Mouse (Mus musculus): ENCODE results near the gene Tlr2. TPM values are rescaled to one million over a fixed set of nuclear protein-coding genes. Genes with fewer than 3 reads are reported as not detected.

The Tlr2 gene
- polyA plus RNA-seq, 1 experiment = 4.6 TPM

DNA sequence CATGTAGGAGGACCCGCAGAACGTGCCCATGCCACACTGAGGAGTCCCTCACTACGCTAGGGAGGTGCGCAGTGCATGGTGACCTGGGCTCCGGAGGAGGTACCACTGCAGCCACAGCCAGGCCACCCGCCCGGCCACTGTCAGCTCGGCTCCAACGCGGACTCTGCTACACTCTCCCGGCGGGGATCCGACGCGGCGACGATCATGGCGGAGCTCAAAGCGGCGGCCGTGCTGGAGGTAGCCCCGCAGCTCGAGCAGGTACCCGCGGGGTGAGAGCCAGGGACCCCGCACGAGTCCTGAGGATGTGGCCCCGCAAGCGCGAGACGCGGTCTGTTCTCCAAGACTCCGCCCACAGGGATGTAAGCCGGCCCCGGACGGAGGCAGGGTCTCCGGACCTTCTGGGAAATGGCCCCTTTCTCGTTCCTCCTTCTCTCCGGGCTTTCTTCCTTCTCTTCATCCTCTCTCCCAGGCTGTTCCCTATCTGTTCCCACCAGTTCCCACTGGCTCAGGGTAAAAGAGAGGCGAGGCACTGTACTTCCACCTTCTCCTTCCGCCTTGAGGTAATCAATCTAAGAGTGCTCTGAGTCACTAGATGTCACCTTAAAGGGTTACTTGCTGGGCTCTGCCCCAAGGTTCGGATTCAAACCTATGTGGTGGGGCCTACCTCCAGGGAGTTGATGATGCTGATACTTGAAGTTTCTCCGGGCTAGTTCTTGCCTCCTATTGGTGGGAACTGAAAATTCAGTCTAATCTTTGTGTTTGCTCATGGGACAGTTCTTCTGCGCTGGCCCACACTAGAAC is 51.7 kb downstream of the Tlr2 start:
- TF ChIP-seq CTCF (IDR thresholded peaks at IDR 0.05; ENCODE audit: control insufficient read depth, insufficient read depth, low read length) (no peak), POLR2A (IDR thresholded peaks at IDR 0.05; ENCODE audit: borderline replicate concordance, control insufficient read depth, low read depth, low read length) (no peak)
- Histone ChIP-seq H3K4me1 (ENCODE audit: control insufficient read depth, insufficient read depth, low read length) (no peaks in the 10 kb centered on the region; the same call in 1 of the 2 replicates), H3K4me3 (replicated peaks; ENCODE audit: control insufficient read depth, low read depth, low read length) (peak overlapping the region; percentile 16), H3K27ac (ENCODE audit: control insufficient read depth, insufficient read depth, low read depth, low read length, poor library complexity) (no peak overlapping the region)
- 2% methylated on average over 44 of the region's 44 CpGs for WGBS

DNA sequence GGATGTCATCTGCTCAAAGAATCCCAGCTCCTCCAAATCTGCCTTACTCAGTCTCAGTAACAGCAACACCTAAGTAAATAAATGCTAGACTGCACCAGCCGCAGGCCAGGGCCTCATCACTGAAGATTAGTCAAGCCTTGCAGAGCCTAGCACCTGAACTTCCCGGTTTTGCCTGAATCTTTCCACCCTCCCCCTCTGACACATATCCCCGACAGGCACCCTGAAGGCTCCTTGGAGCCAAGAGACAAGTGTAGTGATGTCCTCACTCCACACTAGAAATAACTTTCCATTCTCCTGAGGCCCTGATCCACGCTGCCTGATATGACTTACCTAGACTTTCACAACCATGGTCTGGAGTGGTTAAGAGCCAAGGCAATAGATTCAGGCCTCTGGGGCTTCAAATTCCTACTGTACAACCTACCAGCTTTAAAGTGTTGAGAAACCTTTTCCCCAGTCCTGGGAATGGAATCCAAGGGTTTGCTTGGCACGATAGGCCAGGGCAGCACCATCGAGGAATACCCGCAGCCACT is 53.7 kb downstream of the Tlr2 start:
- 86% methylated on average over 7 of the region's 7 CpGs for WGBS
- H3K4me1 ChIP-seq (ENCODE audit: control insufficient read depth, insufficient read depth, low read length) = no peaks in the 10 kb centered on the region; the same call in 1 of the 2 replicates
- no peak overlapping the region for H3K27ac ChIP-seq (ENCODE audit: control insufficient read depth, insufficient read depth, low read depth, low read length, poor library complexity)
- TF ChIP-seq CTCF (IDR thresholded peaks at IDR 0.05; ENCODE audit: control insufficient read depth, insufficient read depth, low read length) (no peak), POLR2A (IDR thresholded peaks at IDR 0.05; ENCODE audit: borderline replicate concordance, control insufficient read depth, low read depth, low read length) (no peak)
- no peak overlapping the region for H3K4me3 ChIP-seq (replicated peaks; ENCODE audit: control insufficient read depth, low read depth, low read length)

DNA sequence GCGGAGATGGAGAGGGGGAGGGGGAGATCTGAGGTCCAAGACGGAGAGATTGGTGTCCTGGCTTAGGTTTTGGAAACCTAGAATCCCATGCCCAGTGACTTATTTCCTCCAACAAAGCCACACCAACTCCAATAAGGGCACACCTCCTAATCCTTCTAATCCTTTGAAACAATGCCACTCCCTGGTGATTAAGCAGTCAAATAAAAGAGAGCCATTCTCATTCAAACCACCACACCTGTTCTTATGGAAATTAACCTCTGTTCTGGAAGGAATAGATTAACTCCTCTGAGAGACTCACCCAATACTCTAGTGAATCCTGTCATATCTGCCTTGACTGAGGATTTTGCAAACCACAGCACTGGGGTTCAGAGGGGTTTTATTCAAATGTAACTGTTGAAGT is 54.5 kb downstream of the Tlr2 start:
- WGBS = 80% methylated on average over 2 of the region's 2 CpGs

More for the DNA sequence above, 54.5 kb downstream of the Tlr2 start:
- Histone ChIP-seq H3K4me3 (replicated peaks; ENCODE audit: control insufficient read depth, low read depth, low read length) (no peak overlapping the region), H3K4me1 (ENCODE audit: control insufficient read depth, insufficient read depth, low read length) (no peaks in the 10 kb centered on the region; the same call in 1 of the 2 replicates), H3K27ac (ENCODE audit: control insufficient read depth, insufficient read depth, low read depth, low read length, poor library complexity) (no peak overlapping the region)
- TF ChIP-seq CTCF (IDR thresholded peaks at IDR 0.05; ENCODE audit: control insufficient read depth, insufficient read depth, low read length) (no peak), POLR2A (IDR thresholded peaks at IDR 0.05; ENCODE audit: borderline replicate concordance, control insufficient read depth, low read depth, low read length) (no peak)

Other genes with a start within 250 kb of the Tlr2 start
- not detected in 2 replicates for gene Sfrp2, start 75.4 kb downstream of the Tlr2 start, polyA plus RNA-seq (2011; ENCODE audit: insufficient read depth, insufficient read length, low replicate concordance, missing spikeins)
- gene Tmem131l, start 198.4 kb upstream of the Tlr2 start, polyA plus RNA-seq (2011; ENCODE audit: insufficient read depth, insufficient read length, low replicate concordance, missing spikeins) = 332 and 484 TPM in 2 replicates

Data from bone marrow, adult 2 months (tissue).